Mouse (Mus musculus) stomach, postnatal 0 days (tissue): ENCODE results near the gene Sec14l1.

Experiments used
- CTCF ChIP-seq: IDR thresholded peaks from 2 replicates; pipeline ENCODE4 v1.5.1; 2016; ENCODE audit warnings: antibody characterized with exemption, low read depth, mild to moderate bottlenecking, moderate library complexity
- EP300 ChIP-seq: optimal IDR thresholded peaks from 2 replicates; pipeline ENCODE3; 2016; ENCODE audit warnings: antibody characterized with exemption

GRCm38 (mm10) chr11:117129473-117129872 is 14.5 kb downstream of the Sec14l1 start:
- TF ChIP-seq CTCF, result no peak
- no peak for TF ChIP-seq EP300
